Mouse (Mus musculus) forebrain, embryonic 15.5 days (tissue): ENCODE data around the gene Cnn2. TPM values are rescaled to one million over a fixed set of nuclear protein-coding genes. Genes with fewer than 3 reads are reported as not detected.
A peak's percentile ranks its signal among the peaks of the same experiment; 100 is the strongest.

Experiments used
- ATAC-seq: fragments of 200-750 bp; cut with Nextera tagmentation; replicated peaks from 2 replicates; pipeline ENCODE4 v1.8.0; 2017; ENCODE audit warnings: mild to moderate bottlenecking, moderate TSS enrichment, moderate library complexity
- H3K27ac ChIP-seq: fragments of 300-500 bp; sonication (generic); replicated peaks from 2 replicates; pipeline ENCODE4 v1.5.1; 2015; ENCODE audit warnings: mild to moderate bottlenecking, inconsistent platforms
- H3K27me3 ChIP-seq: fragments of 300-500 bp; sonication (generic); 2 replicates; pipeline ENCODE4 v1.6.1; 2015; ENCODE audit warnings: inconsistent platforms
- H3K36me3 ChIP-seq: fragments of 300-500 bp; sonication (generic); 2 replicates; pipeline ENCODE4 v1.6.1; 2015; ENCODE audit warnings: mild to moderate bottlenecking, inconsistent platforms
- H3K4me1 ChIP-seq: fragments of 300-500 bp; sonication (generic); 2 replicates; pipeline ENCODE4 v1.6.1; 2015; ENCODE audit warnings: inconsistent platforms
- H3K4me2 ChIP-seq: fragments of 300-500 bp; sonication (generic); replicated peaks from 2 replicates; pipeline ENCODE4 v1.6.1; 2015; ENCODE audit warnings: mild to moderate bottlenecking, inconsistent platforms
- H3K4me3 ChIP-seq: fragments of 300-500 bp; sonication (generic); 2 replicates; pipeline ENCODE4 v1.5.1; 2015; ENCODE audit warnings: mild to moderate bottlenecking, inconsistent platforms
- H3K9ac ChIP-seq: fragments of 300-500 bp; sonication (generic); replicated peaks from 2 replicates; pipeline ENCODE4 v1.6.1; 2015; ENCODE audit warnings: mild to moderate bottlenecking, inconsistent platforms
- H3K9me3 ChIP-seq: fragments of 300-500 bp; sonication (generic); 2 replicates; pipeline ENCODE4 v1.6.1; 2016; ENCODE audit warnings: inconsistent platforms
- WGBS: fragments of 180-500 bp; shearing (Covaris S2); methylation state at CpG from one replicate; pipeline ENCODE4 v1.1.7; 2015; ENCODE audit warnings: mixed read lengths; 5-methylcytosine and 5-hydroxymethylcytosine counted together
- polyA plus RNA-seq: library from polyadenylated mRNA; unstranded; fragments of >200 nt; fragmentation: Nextera tagmentation; extraction: Ambion mirVana; gene quantifications from 2 replicates; pipeline ENCODE4 v1.2.1, GENCODE M21; 2015

Cnn2 gene
- polyA plus RNA-seq, 1 experiment from 2014 or later = 29.1 TPM

DNA sequence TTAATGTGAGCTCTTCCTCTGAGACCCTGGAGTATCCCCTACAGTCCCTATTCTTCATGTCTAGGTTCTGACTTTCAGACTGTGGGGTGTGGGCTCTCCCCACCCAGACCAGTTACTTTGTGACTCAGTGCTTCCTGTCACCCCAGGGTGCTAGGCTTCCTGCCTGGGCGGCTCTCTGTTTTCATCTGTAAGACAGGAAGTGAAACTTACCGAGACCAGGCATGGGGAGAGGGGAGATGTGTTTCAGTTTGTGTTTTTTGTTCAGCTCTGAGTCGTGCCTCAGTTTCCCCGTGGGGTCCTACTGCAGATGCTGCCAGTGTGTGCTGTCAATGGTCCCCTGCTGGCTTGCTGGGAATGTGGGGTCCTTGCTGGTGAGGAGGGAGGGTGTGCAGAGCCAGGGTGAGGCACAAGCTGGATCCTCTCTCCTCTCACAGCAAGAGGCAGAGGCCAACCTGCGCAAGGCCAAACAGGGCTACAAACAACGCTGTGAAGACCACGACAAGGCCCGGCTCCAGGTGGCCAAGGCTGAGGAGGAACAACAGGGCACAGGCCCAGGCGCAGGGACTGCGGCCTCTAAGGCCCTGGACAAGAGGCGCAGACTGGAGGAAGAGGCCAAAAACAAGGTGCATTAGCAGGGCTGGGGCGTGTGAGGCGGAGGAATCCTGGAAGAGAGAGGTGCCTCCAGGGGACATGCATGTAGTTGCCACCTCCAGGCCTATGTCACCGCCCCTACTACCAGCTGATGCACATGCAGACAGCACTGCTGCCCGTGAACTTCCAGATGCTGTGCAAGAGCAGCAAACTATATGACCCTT, 36.1 kb downstream of the Cnn2 start:
- Histone ChIP-seq H3K4me3 (no peak overlapping the region), H3K4me1 (no peaks in the 10 kb centered on the region), H3K27ac (no peak overlapping the region), H3K9me3 (no peaks in the 10 kb centered on the region), H3K9ac (no peak overlapping the region), H3K36me3 (no peaks in the 10 kb centered on the region), H3K27me3 (peaks cover 9% of the 10 kb centered on the region; the same call in 1 of the 2 replicates), H3K4me2 (no peak overlapping the region)
- WGBS = 79% methylated on average over 15 of the region's 15 CpGs
- ATAC-seq = no peak

DNA sequence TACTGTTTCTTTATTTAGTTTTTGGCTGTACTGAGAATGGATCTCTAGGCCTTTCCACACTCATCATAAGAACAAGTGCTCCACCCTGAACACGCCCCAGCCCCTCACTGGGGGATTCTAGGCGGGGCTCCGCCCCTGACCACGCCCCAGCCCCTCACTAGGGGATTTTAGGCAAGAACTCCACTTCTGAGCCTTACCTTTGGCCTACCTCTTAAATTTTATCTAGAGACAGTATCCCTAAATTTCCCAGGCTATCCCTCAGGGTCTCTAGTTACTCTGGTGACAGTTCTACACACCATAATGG, 36.6 kb downstream of the Cnn2 start:
- ATAC-seq = no peak
- WGBS = 54% methylated on average over 4 of the region's 4 CpGs
- no peak overlapping the region for H3K4me3 ChIP-seq

DNA sequence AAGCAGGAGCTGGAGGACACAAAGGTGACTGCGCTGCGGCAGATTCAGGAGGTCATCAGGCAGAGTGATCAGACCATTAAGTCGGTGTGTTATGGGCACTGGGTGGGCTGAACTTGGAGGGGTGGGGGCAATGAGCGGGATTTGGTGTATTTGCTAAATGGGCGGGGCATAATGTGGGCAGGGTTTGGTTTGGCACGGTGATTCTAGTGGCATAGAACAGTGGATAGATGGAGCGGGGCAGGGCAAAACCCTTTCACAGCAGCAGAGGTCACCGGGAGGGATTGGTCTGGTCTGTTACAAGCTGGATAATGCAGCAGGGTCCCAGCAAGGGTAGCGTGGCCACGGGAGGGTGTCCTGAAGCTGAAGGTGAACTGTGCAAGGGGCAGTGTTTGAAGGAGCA, 37.1 kb downstream of the Cnn2 start:
- WGBS = 79% methylated on average over 10 of the region's 10 CpGs
- Histone ChIP-seq H3K27me3 (no peaks in the 10 kb centered on the region), H3K36me3 (no peaks in the 10 kb centered on the region), H3K4me1 (no peaks in the 10 kb centered on the region), H3K9me3 (no peaks in the 10 kb centered on the region), H3K9ac (no peak overlapping the region), H3K4me3 (no peak overlapping the region), H3K27ac (no peak overlapping the region), H3K4me2 (no peak overlapping the region)
- ATAC-seq = no peak

More for the DNA sequence above, 36.6 kb downstream of the Cnn2 start:
- Histone ChIP-seq H3K27ac (no peak overlapping the region), H3K9me3 (no peaks in the 10 kb centered on the region), H3K4me2 (no peak overlapping the region), H3K9ac (no peak overlapping the region), H3K4me1 (no peaks in the 10 kb centered on the region), H3K27me3 (peaks cover 3% of the 10 kb centered on the region; the same call in 1 of the 2 replicates), H3K36me3 (no peaks in the 10 kb centered on the region)

DNA sequence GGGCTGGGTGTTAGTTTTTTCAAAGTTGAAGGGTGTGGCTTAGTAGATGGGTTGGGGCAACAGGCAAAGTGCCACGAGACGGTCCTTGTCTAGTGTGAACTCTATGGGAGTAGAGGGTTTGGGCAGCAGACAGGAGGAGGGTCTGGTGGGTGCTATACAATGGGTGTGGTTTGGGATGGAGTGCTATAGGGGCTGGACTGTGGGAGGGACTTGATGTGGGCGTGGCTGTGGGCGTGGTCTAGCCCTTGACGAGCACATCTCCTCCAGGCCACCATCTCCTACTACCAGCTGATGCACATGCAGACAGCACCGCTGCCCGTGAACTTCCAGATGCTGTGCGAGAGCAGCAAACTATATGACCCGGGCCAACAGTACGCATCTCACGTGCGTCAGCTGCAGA, 37.5 kb downstream of the Cnn2 start:
- Histone ChIP-seq H3K9me3 (no peaks in the 10 kb centered on the region), H3K4me3 (no peak overlapping the region), H3K27me3 (no peaks in the 10 kb centered on the region), H3K4me1 (no peaks in the 10 kb centered on the region), H3K27ac (no peak overlapping the region), H3K9ac (no peak overlapping the region), H3K36me3 (no peaks in the 10 kb centered on the region), H3K4me2 (no peak overlapping the region)
- ATAC-seq = no peak
- WGBS = 64% methylated on average over 12 of the region's 12 CpGs

DNA sequence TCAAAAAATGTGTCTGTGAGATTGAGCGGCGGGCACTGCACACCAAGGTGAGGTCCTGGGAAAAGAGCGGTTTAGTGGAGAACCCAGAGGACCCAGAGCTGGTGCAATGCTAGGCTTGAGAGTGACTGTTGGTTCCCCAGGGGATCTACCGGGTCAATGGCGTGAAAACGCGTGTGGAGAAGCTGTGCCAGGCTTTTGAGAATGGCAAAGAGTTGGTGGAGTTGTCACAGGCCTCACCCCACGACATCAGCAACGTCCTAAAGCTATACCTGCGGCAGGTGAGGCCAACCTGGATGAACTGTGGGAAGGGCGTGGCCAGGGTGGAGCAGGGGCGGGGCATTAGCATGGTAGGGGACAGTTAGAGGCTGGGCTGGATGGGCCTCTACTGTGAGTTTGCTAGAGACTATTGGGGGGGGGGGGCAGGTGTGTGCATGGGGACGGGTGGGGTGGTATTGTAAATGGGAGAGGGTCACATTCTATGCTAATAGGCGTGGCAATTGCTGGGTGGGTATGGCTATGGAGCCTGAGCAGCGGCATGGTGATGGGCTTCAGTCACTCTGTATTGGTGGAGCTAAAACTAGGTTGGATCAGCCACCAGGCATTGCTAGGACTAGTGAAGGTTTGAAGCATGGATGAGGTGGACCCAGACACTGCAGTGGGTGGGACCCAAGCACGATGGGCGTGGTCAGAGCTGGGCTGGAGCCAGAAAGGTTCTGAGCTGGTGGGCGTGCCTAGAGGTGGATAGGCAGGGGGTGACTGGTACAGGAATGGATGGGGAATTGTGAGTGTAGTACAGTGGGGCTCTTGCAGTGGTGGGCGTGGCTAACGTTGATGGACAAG, 39.5 kb downstream of the Cnn2 start:
- WGBS = 77% methylated on average over 20 of the region's 20 CpGs
- Histone ChIP-seq H3K9ac (no peak overlapping the region), H3K36me3 (no peaks in the 10 kb centered on the region), H3K4me2 (no peak overlapping the region), H3K4me1 (no peaks in the 10 kb centered on the region), H3K4me3 (no peak overlapping the region), H3K27ac (no peak overlapping the region), H3K27me3 (no peaks in the 10 kb centered on the region), H3K9me3 (no peaks in the 10 kb centered on the region)
- no peak for ATAC-seq

DNA sequence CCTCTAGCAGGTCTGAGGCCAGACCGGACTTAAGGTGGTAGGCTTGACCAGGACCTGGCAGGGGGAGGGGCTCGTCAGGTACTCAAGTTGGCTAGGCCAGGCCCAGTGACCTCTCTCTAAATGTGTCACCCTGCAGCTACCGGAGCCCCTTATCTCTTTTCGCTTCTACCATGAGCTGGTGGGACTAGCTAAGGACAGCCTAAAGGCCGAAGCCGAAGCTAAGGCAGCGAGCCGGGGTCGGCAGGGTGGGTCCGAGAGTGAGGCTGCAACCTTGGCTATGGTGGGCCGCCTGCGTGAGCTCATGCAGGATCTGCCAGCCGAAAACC, 40.1 kb downstream of the Cnn2 start:
- Histone ChIP-seq H3K4me2 (no peak overlapping the region), H3K9ac (no peak overlapping the region), H3K27ac (no peak overlapping the region), H3K27me3 (no peaks in the 10 kb centered on the region), H3K9me3 (no peaks in the 10 kb centered on the region), H3K4me1 (no peaks in the 10 kb centered on the region), H3K4me3 (no peak overlapping the region), H3K36me3 (no peaks in the 10 kb centered on the region)
- ATAC-seq = no peak
- 94% methylated on average over 13 of the region's 13 CpGs for WGBS

DNA sequence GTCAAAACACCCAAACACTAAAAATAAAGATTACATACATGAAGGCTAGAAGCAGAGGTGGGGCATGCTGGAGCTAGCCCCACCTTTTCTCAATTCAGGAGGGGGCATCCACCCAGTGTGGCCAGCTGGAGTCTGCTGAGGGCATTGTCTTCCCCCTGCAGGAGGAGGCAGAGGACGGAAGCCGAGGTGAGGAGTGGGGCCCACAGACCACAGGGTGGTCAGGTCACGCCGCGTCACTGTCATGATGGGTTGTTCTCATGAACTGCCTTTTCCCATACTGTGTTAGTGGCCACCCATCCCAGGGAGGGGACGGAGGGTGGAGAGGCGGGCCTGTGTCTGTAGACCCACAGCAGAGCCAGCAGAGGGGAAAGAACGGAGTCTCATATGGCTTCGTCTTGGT, 41.8 kb downstream of the Cnn2 start:
- Histone ChIP-seq H3K36me3 (peaks cover 8% of the 10 kb centered on the region; the same call in 1 of the 2 replicates), H3K27me3 (no peaks in the 10 kb centered on the region), H3K9ac (no peak overlapping the region), H3K4me2 (no peak overlapping the region), H3K4me3 (no peak overlapping the region), H3K9me3 (no peaks in the 10 kb centered on the region), H3K27ac (no peak overlapping the region), H3K4me1 (no peaks in the 10 kb centered on the region)
- no peak for ATAC-seq
- 85% methylated on average over 9 of the region's 9 CpGs for WGBS

DNA sequence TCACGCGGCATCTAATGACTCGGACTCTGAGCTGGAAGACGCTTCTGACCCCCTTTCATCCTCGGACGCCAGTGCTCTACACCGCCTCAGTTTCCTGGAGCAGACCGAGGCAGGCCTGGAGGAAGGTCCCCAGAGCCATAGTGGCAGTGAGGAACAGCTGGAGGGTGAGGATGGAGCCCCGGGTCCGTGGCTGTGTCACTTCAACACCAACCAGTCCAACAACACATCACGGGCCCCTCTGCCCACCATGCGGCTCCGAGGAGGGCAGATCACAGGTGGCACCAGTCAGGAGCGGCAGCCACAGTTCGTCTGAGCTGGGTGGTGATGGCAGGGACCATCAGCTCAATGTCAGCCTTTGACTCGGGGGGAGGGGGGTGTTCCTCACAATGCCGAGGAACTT, 42.4 kb downstream of the Cnn2 start:
- Histone ChIP-seq H3K4me1 (no peaks in the 10 kb centered on the region), H3K36me3 (peaks cover 14% of the 10 kb centered on the region), H3K9ac (no peak overlapping the region), H3K27ac (no peak overlapping the region), H3K9me3 (no peaks in the 10 kb centered on the region), H3K4me3 (no peak overlapping the region), H3K27me3 (no peaks in the 10 kb centered on the region), H3K4me2 (no peak overlapping the region)
- ATAC-seq = no peak
- 83% methylated on average over 17 of the region's 17 CpGs for WGBS

DNA sequence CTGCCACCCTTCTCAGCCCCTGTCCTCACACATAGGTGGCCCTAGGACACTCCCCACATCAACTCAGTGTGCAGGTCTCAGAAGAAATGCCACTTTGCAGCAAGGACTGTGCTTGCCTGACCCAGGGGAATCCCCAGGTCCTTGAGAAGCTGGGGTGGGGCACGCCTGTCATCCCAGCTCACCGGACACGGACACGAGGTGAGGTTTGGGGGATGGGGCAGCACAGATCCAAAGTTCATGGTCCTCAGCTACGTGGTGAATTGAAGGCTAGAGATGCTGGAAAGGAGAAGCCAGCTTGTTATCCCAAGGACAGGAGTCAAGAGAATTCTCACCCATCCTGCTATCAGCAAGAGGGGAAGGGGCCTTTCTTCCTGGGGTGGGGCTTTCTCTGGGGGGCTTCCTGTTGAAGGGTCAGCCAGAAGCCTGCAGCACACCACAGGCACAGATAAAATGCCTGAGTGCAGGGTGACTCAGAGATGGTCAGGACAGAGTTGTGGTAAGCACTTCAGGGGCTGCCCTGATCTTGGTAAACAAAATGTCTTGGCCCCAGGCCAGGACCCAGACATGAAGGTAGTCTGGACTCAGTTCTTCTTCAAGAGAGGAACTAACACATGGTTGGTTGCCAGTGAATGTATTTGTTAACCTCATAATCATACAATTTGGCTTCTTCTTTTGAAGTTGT, 44.6 kb downstream of the Cnn2 start:
- H3K4me3 ChIP-seq = no peak overlapping the region
- no peak for ATAC-seq
- no peak overlapping the region for H3K9ac ChIP-seq
- H3K4me1 ChIP-seq = peaks cover 3% of the 10 kb centered on the region
- no peak overlapping the region for H3K4me2 ChIP-seq
- H3K27me3 ChIP-seq = no peaks in the 10 kb centered on the region
- peaks cover 35% of the 10 kb centered on the region for H3K36me3 ChIP-seq
- 78% methylated on average over 5 of the region's 5 CpGs for WGBS
- H3K27ac ChIP-seq = no peak overlapping the region
- H3K9me3 ChIP-seq = no peaks in the 10 kb centered on the region

DNA sequence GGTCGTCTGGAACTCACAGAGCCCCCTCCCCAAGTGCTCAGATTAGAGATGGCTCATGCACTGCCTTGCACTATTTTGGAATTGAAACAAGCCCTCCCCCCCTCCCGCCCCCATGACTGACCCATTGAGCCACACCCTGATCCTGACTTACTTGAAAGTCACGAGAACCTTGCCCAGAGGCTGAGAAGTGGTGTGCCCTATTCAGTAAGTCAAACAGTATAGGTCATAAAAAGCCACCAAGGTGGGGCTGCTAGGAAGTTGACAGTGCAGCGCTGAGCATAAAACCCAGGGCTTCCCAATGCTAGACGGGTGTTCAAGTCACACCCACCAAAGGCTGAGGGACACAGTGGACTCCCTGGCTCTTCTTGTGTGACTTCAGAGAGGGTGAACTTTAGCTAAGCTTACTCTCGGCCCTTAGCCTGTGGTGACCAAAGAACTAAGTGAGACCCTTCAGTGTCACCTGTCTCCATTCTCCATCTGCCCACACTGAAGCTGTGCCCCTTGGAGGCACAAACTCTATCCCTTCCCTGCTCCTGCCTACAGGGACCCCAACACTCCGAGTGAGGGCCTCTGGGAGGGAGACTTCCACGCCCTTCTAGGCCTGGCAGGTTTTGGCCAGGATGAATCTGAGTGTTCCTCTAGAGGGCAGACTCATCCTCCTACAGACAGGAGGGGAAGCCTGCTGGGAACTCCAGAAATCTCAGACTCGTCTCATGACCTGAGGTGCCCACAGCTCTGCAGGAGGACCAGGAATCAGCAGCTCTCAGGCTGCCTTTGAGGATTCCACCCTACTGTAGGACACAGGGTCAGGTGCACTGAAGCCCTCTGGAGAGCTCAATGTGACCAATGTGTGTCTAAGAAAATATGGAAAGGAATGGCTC, 45.4 kb downstream of the Cnn2 start:
- Histone ChIP-seq H3K27ac (peak overlapping the region; percentile 13; the same call in 1 of the 2 replicates), H3K4me3 (no peak overlapping the region), H3K27me3 (no peaks in the 10 kb centered on the region), H3K36me3 (peaks cover 36% of the 10 kb centered on the region), H3K9me3 (no peaks in the 10 kb centered on the region), H3K4me2 (no peak overlapping the region), H3K9ac (no peak overlapping the region), H3K4me1 (peaks cover 11% of the 10 kb centered on the region)
- ATAC-seq = no peak
- 50% methylated on average over 9 of the region's 9 CpGs for WGBS

DNA sequence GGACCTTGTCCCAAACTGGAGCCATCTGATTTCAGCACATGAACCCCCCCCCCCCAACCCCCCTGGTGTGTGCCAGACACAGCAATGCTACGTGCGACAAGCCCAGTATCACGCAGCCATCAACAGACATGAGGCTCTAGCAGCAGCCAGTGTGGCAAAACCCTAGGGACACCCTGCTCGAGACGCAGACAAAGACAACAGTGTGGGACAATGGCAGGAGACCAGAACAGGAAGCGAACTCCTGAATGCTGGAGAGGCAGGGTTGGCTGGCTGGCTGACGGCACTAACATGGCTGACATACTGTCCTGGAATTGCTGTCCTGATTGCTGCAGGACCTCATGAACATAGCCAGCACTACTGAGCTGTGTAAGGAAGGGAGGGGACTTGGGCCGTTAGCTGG, 46.8 kb downstream of the Cnn2 start:
- H3K9me3 ChIP-seq = no peaks in the 10 kb centered on the region
- H3K4me3 ChIP-seq = no peak overlapping the region
- no peak overlapping the region for H3K4me2 ChIP-seq
- peaks cover 17% of the 10 kb centered on the region for H3K4me1 ChIP-seq
- ATAC-seq = no peak
- no peaks in the 10 kb centered on the region for H3K27me3 ChIP-seq
- no peak overlapping the region for H3K9ac ChIP-seq
- no peak overlapping the region for H3K27ac ChIP-seq
- WGBS = 80% methylated on average over 8 of the region's 8 CpGs
- peaks cover 36% of the 10 kb centered on the region for H3K36me3 ChIP-seq
